Mouse (Mus musculus): ENCODE measurements around the gene Adgrl2.

Adgrl2 gene

DNA sequence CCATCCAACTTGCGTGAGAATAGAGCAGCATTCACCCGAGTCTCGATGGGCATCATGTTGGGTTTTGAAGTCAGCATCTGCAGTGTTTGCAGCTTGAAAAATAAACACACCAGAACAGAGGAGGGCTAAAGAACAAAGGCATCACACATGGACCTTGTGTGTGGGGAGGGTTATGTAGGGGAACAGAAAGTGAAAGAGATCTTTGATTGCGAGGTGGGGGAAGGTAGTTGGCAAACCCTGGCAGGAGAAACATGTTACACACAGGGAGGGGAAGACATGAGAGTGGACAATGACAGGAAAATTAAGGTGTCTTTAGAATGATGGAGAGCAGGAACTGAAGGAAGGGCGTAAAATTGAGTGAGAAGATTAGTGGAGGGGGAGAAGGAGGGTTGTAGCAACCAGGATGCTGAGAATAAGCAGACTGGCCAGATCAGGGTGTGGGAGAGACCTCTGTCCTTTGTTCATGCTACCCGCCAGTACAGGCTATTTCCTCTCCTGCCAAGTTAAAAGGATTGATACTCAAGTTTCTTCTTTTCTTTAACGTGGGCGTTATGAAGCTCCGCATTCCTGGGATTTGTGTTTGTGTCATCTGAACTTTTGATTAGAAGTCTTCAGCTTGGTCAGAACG is 197.0 kb downstream of the Adgrl2 start:
- CTCF ChIA-PET, result no interaction called here
- POLR2A ChIA-PET, result interaction anchor here in 1 of 4 experiments (0.9 kb wide), 1 partner anchor 24 kb away, joined by 4 read pairs; no protein-coding TSS in a partner anchor

DNA sequence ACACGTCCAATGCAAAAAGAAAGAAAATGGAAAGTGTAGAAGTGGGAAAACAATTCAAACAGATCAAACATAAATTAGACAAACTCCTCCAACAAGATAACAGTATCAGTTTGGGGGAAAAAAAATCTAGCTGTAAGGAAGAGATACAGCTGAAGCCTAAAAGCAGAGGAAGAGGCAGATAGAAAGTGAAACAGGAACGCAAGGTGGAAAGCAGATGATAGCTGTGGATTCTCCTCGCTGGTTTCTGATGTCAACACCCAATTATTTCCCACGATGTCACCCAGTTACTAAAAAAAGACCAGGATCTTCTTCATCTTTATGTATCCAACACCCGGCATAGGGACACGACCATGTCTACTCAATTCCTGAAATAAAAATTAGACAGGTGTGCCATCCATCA is 220.0 kb downstream of the Adgrl2 start:
- POLR2A ChIA-PET, result no interaction called here
- CTCF ChIA-PET, result no interaction called here
